Mouse (Mus musculus) forebrain, embryonic 16.5 days (tissue): Measurements from ENCODE around the gene Fam227a. TPM values are rescaled to one million over a fixed set of nuclear protein-coding genes. Genes with fewer than 3 reads are reported as not detected.

ENCODE experiments used
- ATAC-seq: fragments of 200-750 bp; cut with Nextera tagmentation; 2 replicates; pipeline ENCODE4 v1.8.0; 2017; ENCODE audit warnings: mild to moderate bottlenecking, moderate library complexity
- H3K27ac ChIP-seq: fragments of 300-500 bp; sonication (generic); 2 replicates; pipeline ENCODE4 v1.5.1; 2014; ENCODE audit warnings: low read length, control low read depth
- H3K27me3 ChIP-seq: fragments of 300-500 bp; sonication (generic); replicated peaks from 2 replicates; pipeline ENCODE4 v1.6.1; 2014; ENCODE audit warnings: low read length; ENCODE audit not compliant: control insufficient read depth, insufficient read depth
- H3K36me3 ChIP-seq: fragments of 300-500 bp; sonication (generic); 2 replicates; pipeline ENCODE4 v1.6.1; 2014; ENCODE audit not compliant: control insufficient read depth, insufficient read depth
- H3K4me1 ChIP-seq: fragments of 300-500 bp; sonication (generic); replicated peaks from 2 replicates; pipeline ENCODE4 v1.6.1; 2014; ENCODE audit warnings: low read length; ENCODE audit not compliant: control insufficient read depth, insufficient read depth
- H3K4me2 ChIP-seq: fragments of 300-500 bp; sonication (generic); 2 replicates; pipeline ENCODE4 v1.6.1; 2014; ENCODE audit warnings: mild to moderate bottlenecking, low read length, control low read depth
- H3K4me3 ChIP-seq: fragments of 300-500 bp; sonication (generic); replicated peaks from 2 replicates; pipeline ENCODE4 v1.5.1; 2014; ENCODE audit warnings: mild to moderate bottlenecking, low read length, control low read depth
- H3K9ac ChIP-seq: fragments of 300-500 bp; sonication (generic); replicated peaks from 2 replicates; pipeline ENCODE4 v1.6.1; 2014; ENCODE audit warnings: low read depth, low read length, control low read depth
- H3K9me3 ChIP-seq: fragments of 300-500 bp; sonication (generic); 2 replicates; pipeline ENCODE4 v1.6.1; 2016; ENCODE audit warnings: low read length; ENCODE audit not compliant: control insufficient read depth
- WGBS: fragments of 180-500 bp; shearing (Covaris S2); extraction: QIAGEN DNeasy Blood & Tissue Kit; methylation state at CpG from one replicate; pipeline ENCODE4 v1.1.7; 2014; 5-methylcytosine and 5-hydroxymethylcytosine counted together
- microRNA-seq: library from miRNA; unstranded; fragments of <30 nt; microRNA quantifications from one replicate; pipeline ENCODE4, GENCODE M21; 2017
- polyA plus RNA-seq: library from polyadenylated mRNA; unstranded; fragments of >200 nt; fragmentation: Nextera tagmentation; extraction: Ambion mirVana; gene quantifications from 2 replicates; pipeline ENCODE4 v1.2.1, GENCODE M21; 2015

Fam227a gene
- polyA plus RNA-seq, 1 experiment from 2014 or later: 4.5 TPM

DNA sequence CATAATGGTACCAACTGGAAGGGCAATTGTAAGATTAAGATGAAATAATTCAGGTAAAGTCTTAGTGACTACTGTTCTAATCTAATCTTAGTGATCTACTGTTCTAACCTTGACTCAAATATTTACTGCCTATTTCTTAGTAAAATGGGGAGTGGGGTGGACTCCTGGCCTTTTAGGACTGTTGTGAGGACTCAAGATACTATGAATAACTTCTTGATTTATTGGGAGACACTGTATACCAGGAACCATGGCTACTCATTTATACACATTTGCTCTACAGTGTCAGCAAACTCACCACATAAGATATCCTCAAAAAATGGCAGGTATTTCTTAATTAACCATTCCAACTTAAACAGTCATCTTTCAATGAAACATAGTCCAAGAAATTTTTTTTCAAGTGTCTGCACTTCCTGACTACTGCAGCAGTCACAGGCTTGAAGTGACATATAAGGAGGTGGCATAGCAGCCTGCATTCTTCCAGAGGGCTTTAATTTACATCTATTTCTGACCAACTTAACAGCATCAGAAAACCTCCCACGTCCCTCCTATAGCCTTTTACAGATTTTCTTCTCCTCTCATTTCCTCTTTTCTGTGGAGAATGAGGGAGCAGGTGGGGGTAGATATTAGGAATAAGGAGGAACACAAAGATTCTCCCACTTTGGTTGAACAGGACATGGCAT, 83.1 kb downstream of the Fam227a start:
- Histone ChIP-seq H3K9me3 (no peaks in the 10 kb centered on the region), H3K4me3 (no peak overlapping the region), H3K27me3 (no peaks in the 10 kb centered on the region), H3K36me3 (no peaks in the 10 kb centered on the region), H3K4me2 (no peak overlapping the region), H3K9ac (no peak overlapping the region), H3K27ac (no peak overlapping the region), H3K4me1 (no peaks in the 10 kb centered on the region)
- WGBS: 68% methylated on average over 1 of the region's 1 CpGs
- no peak for ATAC-seq

DNA sequence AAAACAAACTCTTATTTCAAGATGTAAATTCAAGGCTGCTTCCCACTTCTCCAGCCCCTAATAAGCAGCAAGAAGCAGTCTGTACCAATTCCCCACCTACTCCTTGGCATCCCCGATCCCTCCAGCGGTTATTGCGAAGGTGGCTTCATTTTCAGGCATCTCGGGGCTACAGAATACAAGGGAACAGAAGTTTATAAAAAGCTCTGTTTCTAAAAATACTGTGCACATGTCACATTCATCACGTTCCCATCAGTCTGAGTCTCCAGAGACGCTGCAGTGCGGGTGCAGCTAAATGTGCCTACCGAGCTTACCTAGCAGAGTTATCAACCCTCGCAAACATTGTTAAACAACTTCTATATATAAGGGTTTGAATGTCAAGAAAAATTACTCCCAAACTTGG, 96.3 kb downstream of the Fam227a start:
- Histone ChIP-seq H3K4me1 (no peaks in the 10 kb centered on the region), H3K9me3 (no peaks in the 10 kb centered on the region), H3K36me3 (no peaks in the 10 kb centered on the region), H3K27ac (no peak overlapping the region), H3K9ac (no peak overlapping the region), H3K4me3 (no peak overlapping the region), H3K4me2 (no peak overlapping the region), H3K27me3 (no peaks in the 10 kb centered on the region)
- no peak for ATAC-seq
- WGBS: 82% methylated on average over 9 of the region's 9 CpGs

DNA sequence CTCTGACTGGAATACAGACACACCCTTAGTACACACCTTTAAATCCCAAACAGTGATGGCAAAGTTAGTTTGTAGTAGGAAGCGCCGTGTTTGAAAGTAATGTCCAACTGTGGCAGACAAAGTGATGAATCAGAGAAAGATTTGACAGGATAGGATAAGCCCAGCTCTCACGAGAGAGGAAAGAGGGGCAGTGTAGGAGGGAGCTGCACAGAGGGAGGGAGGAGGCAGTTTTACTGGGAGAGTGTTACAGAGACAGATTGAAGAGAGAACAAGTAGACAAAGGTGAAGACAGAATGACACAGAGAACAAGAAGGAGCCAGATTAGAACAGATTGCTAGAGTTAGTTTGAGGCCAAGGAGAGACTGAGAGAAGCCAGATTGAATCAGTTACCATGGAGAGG, 99.1 kb downstream of the Fam227a start:
- 66% methylated on average over 3 of the region's 3 CpGs for whole genome bisulfite sequencing
- no peak for ATAC-seq
- Histone ChIP-seq H3K9me3 (no peaks in the 10 kb centered on the region), H3K4me2 (no peak overlapping the region), H3K9ac (no peak overlapping the region), H3K27me3 (no peaks in the 10 kb centered on the region), H3K36me3 (no peaks in the 10 kb centered on the region), H3K4me1 (no peaks in the 10 kb centered on the region), H3K4me3 (no peak overlapping the region), H3K27ac (no peak overlapping the region)

Small RNAs within 50 kb of the gene (microRNA-seq; reads per million reads assigned to microRNA genes)
- not detected for gene Gm27903

Other genes starting within 250 kb of the Fam227a start
- 234 and 240 TPM in 2 replicates for gene Csnk1e, start 203.4 kb downstream of the Fam227a start, polyA plus RNA-seq
- 0.11 and 0.43 TPM in 2 replicates for gene Kcnj4, start 153.7 kb downstream of the Fam227a start, polyA plus RNA-seq
- 4.8 and 8.7 TPM in 2 replicates for gene Kdelr3, start 142.5 kb downstream of the Fam227a start, polyA plus RNA-seq
- gene Ddx17, start 112.2 kb downstream of the Fam227a start, polyA plus RNA-seq: 60.2 and 63.3 TPM in 2 replicates
- 0.84 and 0.94 TPM in 2 replicates for gene Dmc1, start 53.8 kb downstream of the Fam227a start, polyA plus RNA-seq
- gene Cby1, start 243 bp upstream of the Fam227a start, polyA plus RNA-seq: 116 and 117 TPM in 2 replicates
- 249 and 262 TPM in 2 replicates for gene Tomm22, start 11.9 kb upstream of the Fam227a start, polyA plus RNA-seq
- 24.5 and 25.2 TPM in 2 replicates for gene Josd1, start 29.0 kb upstream of the Fam227a start, polyA plus RNA-seq
- gene Gtpbp1, start 31.9 kb upstream of the Fam227a start, polyA plus RNA-seq: 55.7 and 56.5 TPM in 2 replicates
- gene Sun2, start 83.6 kb upstream of the Fam227a start, polyA plus RNA-seq: 8.9 and 9.9 TPM in 2 replicates
- 87.9 and 89.5 TPM in 2 replicates for gene Dnal4, start 118.9 kb upstream of the Fam227a start, polyA plus RNA-seq
- 19.2 and 24.7 TPM in 2 replicates for gene Nptxr, start 145.8 kb upstream of the Fam227a start, polyA plus RNA-seq
- gene Npcd, start 175.3 kb upstream of the Fam227a start, polyA plus RNA-seq: 1.4 TPM in 1 of 2 replicates, not detected in the other
- gene Cbx6, start 175.7 kb upstream of the Fam227a start, polyA plus RNA-seq: 49.3 and 53.2 TPM in 2 replicates
- 6.7 and 8.5 TPM in 2 replicates for gene Apobec3, start 232.7 kb upstream of the Fam227a start, polyA plus RNA-seq